Mouse (Mus musculus): ENCODE results near the gene Gpr84.
"Not testable (repeated sequence)": the region's sequence is repeated elsewhere in the genome, so short reads cannot be mapped to it uniquely, and the experiment has no call there.

Gpr84 gene

DNA sequence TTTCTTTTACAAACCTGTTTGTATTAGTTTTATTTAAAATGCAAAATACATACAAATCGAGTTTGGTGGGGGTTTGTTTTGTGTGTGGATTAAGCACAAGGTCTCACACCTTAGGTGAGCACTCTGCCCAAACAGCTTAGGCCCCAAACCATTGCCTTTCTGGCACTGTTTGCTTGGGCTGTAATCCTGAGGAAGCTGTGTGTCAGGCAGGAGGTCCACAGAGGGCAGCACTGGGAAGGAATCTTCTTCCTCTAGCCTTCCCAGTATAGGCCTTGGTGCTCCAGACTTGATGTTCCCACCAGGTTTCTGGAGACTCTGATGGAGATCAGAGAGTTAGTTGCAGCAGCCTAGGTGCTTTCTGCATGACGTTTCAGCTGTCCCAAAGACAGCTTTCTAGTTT, 25.8 kb downstream of the Gpr84 start:
- no peak for DNase-seq

DNA sequence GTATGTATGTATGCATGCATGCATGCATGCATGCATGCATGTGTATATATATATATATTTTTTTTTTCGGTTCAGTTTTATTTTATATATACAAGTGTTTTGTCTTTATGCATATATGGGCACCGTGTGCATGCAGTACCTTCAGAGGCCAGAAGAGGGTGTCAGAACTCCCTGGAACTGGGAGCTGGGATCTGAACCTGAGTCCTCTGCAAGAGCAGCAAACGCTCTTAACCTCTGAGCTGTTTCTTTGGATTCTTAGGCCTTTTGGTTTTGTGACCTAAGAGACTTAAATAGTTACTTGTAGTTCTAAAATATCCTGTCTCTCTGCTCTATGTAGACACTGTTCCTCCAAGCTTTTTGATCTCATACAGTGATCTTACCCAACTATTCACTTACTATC, 26.3 kb downstream of the Gpr84 start:
- peak; percentile 60 for DNase-seq

DNA sequence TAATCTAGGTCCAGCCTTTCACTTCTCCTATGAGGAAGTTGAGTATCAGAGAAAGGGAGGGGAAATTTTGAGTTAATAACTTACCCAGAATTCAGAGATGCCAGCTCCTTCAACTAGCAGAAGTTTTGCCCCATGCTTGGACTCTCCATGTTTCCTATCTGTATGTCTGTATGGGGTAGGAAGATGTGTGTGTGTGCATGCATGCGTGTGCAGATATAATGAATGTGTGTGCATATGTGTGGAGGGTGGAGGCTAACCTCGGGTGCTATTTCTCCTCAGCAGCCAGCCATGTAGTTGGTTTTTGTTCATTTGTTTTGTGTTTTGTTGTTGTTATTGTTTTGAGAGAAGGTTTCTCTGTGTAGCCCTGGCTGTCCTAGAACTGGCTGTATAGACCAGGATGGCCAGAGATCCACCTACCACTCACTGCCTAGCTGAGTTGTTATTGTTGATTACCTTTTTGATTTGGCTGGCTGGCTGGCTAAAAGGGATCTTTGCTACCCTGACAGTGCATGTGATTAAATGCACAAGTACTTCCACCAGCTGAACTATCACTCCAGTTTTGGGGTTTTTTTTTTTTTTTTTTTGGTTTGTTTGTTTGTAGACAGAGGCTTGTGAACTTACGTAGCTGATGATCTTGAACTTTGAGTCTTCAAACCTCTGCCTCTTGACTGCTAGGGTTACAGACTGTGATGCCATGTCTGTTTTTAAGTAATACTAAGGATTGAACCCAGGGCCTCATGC, 28.8 kb downstream of the Gpr84 start:
- no peak for DNase-seq

DNA sequence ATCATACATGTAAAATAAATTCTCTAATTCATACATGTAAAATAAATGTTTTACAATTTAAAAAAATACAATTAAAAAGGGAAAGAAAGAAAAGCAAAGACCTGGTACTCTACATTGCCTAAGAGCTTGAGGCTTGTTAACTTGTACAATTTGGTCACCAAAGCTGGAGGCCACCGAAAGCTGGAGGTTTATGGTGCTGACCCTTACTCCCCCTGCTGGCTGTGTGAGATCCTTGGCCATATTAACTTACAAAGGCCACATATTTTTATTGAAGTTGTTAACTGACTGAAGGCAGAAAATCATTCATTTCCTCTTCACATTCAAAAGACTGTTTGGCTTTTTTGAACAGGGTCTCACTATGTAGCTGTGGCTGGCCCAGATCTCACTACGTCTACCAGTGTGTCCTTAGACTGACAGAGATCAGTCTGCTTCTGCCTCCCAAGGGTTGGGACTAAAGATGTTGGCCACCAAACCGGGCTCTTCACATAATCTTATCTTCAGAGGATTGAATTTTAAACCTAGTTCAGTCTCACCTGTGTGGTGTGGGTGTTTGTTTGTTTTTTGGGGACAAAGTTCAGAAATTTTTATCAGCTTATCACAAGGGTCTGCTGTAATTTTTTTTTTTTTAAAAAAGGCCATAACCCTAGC, 29.5 kb downstream of the Gpr84 start:
- no peak for DNase-seq

DNA sequence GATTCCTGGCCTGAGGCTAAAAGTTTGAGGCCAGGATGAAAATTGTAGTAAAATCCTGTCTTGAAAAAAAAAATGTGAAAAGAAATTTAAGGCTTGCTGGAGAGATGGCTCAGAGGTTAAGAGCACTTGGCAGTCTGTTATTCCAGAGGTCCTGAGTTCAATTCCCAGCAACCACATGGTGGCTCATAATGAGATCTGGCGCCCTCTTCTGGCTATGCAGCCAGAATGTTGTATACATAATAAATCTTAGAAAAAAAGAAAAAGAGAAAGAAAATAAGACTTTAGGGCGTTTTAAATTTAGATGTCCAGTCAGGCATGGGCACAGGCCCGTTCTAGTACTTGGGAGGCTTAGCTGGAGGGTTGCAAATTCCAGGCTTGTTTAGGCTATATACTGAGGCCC, 30.7 kb downstream of the Gpr84 start:
- peak; percentile 57 for DNase-seq

DNA sequence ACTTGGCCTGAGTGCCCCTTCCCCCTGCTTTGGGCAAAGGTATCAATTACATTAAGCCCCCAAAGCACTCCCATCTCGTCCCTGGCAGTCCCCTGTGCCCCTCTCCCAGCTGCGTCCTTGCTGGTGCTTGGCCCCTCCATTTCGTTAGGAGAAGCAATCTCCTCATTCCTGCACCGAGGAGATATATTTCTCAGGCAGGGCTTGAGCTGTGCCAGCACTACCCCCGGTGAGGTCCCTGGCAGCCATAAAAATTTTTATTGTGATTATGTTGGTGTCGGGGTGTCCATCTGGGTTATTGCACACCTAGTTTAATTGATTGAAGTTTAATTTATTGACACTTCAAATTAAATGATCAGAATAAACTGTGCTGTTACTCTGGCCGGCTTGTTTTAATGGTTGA, 32.5 kb downstream of the Gpr84 start:
- DNase-seq: no peak

DNA sequence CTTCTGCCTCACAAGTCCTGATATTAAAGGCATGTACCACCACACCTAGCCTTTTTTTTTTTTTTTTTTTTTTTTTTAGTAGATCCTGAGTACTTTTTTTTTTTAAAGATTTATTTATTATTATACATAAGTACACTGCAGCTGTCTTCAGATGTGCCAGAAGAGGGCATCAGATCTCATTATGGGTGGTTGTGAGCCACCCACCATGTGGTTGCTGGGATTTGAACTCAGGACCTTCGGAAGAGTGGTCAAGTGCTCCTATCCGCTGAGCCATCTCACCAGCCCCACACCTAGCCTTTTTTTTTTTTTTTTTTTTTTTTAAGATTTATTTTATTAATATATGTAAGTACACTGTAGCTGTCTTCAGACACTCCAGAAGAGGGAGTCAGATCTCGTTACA, 34.5 kb downstream of the Gpr84 start:
- DNase-seq: not testable (repeated sequence)

DNA sequence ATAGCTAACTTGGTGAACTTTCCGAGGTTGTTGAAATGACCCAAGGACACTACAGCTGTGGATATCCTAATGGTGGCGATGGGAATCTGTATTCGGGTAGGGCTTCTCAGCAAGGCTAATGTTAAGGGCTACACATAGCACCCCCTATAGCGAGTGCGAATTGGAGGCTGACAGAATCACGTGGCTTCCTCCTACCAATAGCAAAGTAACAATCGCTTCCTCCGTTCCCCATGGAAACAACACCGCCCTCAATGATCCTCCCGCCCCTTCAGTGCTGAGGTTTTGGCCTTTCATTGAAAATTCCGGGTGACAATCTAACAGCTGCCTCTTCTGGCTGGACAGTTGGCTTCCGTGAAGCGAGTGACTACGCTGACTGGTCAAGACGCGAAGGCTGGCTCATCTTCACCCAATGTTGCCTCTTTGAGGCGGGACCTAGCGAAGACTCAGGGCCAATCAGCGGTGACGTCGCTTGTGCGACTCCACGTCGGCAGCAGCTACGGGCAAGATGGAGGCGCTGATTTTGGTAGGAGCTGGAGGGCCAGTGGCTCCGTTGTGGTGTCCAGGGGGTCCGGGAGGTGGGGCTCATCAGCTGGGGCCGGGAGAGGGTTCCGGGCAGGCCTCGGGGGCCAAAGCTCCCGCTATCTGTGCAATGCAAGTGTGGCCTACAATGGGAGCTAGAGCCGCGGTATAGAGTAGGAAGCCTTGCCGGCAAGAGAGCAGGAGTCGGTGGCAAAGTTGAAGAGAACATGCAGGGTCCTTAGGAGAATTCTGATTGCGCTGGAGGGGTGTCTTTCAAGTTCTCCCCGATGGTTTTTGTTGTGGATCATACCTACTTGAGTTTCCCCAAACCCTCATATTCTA, 37.8 kb downstream of the Gpr84 start, which contains the start of gene Copz1:
Gene Copz1, plus strand, starts transcription at position 296 of the 861 bp plus-strand sequence.
- peak; percentile 98 for DNase-seq

DNA sequence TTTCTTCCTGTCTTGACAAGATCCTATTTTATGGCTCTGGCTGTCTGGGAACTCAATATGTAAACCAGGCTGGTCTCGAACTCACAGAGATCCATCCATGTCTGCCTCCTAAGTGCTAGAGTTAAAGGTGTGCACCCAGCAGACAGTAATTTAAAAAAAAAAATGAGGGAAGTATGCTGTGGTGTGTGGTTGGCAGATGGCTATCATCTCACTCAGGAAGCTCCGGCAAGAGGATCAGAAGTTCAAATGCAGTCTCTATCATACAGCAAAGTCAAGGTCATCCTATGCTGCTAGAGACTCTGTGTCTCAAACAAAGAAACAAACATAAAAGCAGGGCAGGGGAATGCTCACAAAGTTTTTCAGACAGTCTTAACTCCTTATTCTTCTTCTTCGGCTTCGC, 41.5 kb downstream of the Gpr84 start:
- DNase-seq: no peak

DNA sequence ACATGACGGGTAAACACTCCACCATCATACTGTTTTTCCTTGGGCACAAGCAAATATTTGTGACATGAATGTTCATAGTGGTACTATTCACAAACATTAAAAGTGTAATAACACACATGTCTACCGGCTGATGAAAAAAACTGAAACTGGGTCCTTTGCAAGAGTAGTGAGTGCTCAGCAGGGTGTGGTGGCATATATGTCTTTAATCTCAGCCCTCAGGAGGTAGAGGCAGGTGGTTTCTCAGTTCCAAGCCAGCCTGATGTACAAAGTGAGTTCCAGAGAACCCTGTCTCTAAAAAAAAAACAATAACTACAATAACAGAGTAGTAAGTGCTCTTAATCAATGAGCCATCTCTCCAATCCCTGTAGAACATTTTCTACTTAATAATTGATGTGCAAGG, 45.6 kb downstream of the Gpr84 start:
- no peak for DNase-seq

DNA sequence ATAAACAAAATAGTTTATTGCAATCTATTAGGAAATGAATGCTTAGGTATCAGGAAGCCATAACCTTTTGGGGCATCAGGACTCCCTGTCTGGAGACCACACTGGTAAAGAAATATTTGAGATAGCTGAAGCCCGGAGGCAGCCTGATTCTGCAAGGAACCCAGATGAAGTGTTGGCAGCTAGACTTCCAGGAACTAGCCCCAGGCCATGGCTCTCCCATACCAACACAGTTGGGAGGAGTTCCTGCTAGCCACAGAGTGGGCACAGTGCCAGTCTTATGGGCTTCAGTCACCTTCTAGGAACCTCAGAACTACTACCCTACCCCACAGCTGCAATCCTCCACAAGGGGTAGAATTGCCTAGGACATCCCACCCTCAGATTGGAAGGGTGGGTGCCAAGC, 50.4 kb downstream of the Gpr84 start:
- DNase-seq: peak; percentile 41

DNA sequence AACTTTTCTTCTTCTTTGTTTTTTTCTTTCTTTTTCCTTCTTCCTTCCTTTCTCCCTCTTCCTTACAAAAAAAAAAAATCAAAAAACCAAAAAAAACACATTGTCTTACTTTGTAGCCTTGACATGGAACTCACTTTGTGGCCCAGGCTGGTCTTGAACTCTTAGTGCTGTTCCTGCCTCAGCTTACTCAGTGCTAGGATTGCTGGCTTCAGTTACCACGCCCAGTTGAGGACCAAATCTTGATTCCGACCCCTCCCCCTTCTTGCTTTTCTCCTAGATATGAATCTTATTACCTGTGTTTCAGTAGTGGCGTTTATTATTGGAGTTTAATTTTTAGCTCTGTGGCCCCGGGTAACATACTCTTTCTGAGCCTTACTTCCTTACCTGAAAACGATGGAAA, 51.2 kb downstream of the Gpr84 start:
- no peak for DNase-seq

Data from kidney, postnatal 14 days (tissue).